Mouse (Mus musculus) heart, embryonic 14.5 days (tissue): Measurements from ENCODE around the gene Spz1. TPM values are rescaled to one million over a fixed set of nuclear protein-coding genes. Genes with fewer than 3 reads are reported as not detected.

ENCODE experiments used
- ATAC-seq: fragments of 200-750 bp; cut with Nextera tagmentation; 2 replicates; pipeline ENCODE4 v1.8.0; 2017; ENCODE audit warnings: low read depth, moderate TSS enrichment; ENCODE audit not compliant: insufficient number of reproducible peaks, insufficient read depth, low FRiP score
- H3K27ac ChIP-seq, 2 experiments: fragments of 200-500 bp in 1 of 2; fragments of 300-500 bp in 1 of 2; sonication (generic) in 1 of 2; replicated peaks in 1 of 2; 2 replicates each; pipeline ENCODE4 v1.5.1; 2012 to 2014; ENCODE audit warnings: low read depth in 2 of 2, low read length in 2 of 2, control low read depth in 1 of 2, mild to moderate bottlenecking in 1 of 2, mixed read lengths in 1 of 2; ENCODE audit not compliant: control insufficient read depth in 1 of 2, insufficient read depth in 1 of 2
- H3K27me3 ChIP-seq: fragments of 300-500 bp; sonication (generic); 2 replicates; pipeline ENCODE4 v1.6.1; 2014; ENCODE audit warnings: mild to moderate bottlenecking, low read length, control low read depth; ENCODE audit not compliant: control insufficient read depth, insufficient read depth
- H3K36me3 ChIP-seq: fragments of 300-500 bp; sonication (generic); 2 replicates; pipeline ENCODE4 v1.6.1; 2014; ENCODE audit warnings: mild to moderate bottlenecking, control low read depth, low read length, mixed read lengths; ENCODE audit not compliant: control insufficient read depth, insufficient read depth
- H3K4me1 ChIP-seq, 2 experiments: fragments of 200-500 bp in 1 of 2; fragments of 300-500 bp in 1 of 2; sonication (generic) in 1 of 2; 2 replicates each; pipeline ENCODE4 v1.6.1; 2012 to 2014; ENCODE audit warnings: low read length in 2 of 2, control low read depth in 1 of 2, mixed read lengths in 1 of 2; ENCODE audit not compliant: control insufficient read depth in 2 of 2, insufficient read depth in 2 of 2
- H3K4me2 ChIP-seq: fragments of 300-500 bp; sonication (generic); 2 replicates; pipeline ENCODE4 v1.6.1; 2014; ENCODE audit warnings: mild to moderate bottlenecking, low read length
- H3K4me3 ChIP-seq, 2 experiments: fragments of 200-500 bp in 1 of 2; fragments of 300-500 bp in 1 of 2; sonication (generic) in 1 of 2; 2 replicates each; pipeline ENCODE4 v1.5.1; 2012 to 2014; ENCODE audit warnings: low read length in 2 of 2, mild to moderate bottlenecking in 2 of 2, control low read depth in 1 of 2, low read depth in 1 of 2, moderate library complexity in 1 of 2; ENCODE audit not compliant: control insufficient read depth in 1 of 2, insufficient read depth in 1 of 2
- H3K9ac ChIP-seq: fragments of 300-500 bp; sonication (generic); 2 replicates; pipeline ENCODE4 v1.6.1; 2014; ENCODE audit warnings: mild to moderate bottlenecking, low read length
- H3K9me3 ChIP-seq: fragments of 300-500 bp; sonication (generic); 2 replicates; pipeline ENCODE4 v1.6.1; 2016; ENCODE audit warnings: low read length, control low read depth; ENCODE audit not compliant: control insufficient read depth
- WGBS: fragments of 180-500 bp; shearing (Covaris S2); extraction: QIAGEN DNeasy Blood & Tissue Kit; methylation state at CpG from one replicate; pipeline ENCODE4 v1.1.7; 2014; 5-methylcytosine and 5-hydroxymethylcytosine counted together
- polyA plus RNA-seq: library from polyadenylated mRNA; unstranded; fragments of >200 nt; fragmentation: Nextera tagmentation; extraction: Ambion mirVana; gene quantifications from 2 replicates; pipeline ENCODE4 v1.2.1, GENCODE M21; 2014

The Spz1 gene
- polyA plus RNA-seq, 1 experiment from 2014 or later = not detected

DNA sequence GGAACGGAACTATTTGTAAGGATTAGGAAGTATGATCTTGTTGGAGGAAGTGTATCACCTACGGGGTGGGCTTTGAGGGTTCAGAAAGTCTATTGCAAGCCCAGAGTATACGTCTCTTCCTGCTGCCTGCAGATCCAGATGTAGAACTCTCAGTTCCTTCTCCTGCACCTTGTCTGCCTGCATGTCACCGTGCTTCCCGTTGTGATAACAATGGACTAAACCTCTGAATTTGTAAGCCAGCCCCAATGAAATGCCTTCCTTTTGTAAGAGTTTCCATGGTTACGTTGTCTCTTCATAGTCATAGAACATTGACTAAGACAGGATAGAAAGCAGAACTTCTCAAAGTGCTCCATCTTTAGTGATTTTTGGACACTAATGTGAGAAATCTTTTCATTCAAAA lies 716 bp upstream of the Spz1 start:
- H3K27ac ChIP-seq = no peak overlapping the region
- no peak overlapping the region for H3K9ac ChIP-seq
- no peak for ATAC-seq
- H3K4me1 ChIP-seq = peaks cover 5 to 8% of the 10 kb centered on the region in 2 experiments
- no peak overlapping the region for H3K4me2 ChIP-seq
- H3K36me3 ChIP-seq = no peaks in the 10 kb centered on the region
- H3K27me3 ChIP-seq = no peaks in the 10 kb centered on the region
- 48% methylated on average over 6 of the region's 6 CpGs for WGBS
- no peak overlapping the region for H3K4me3 ChIP-seq
- H3K9me3 ChIP-seq = no peaks in the 10 kb centered on the region

DNA sequence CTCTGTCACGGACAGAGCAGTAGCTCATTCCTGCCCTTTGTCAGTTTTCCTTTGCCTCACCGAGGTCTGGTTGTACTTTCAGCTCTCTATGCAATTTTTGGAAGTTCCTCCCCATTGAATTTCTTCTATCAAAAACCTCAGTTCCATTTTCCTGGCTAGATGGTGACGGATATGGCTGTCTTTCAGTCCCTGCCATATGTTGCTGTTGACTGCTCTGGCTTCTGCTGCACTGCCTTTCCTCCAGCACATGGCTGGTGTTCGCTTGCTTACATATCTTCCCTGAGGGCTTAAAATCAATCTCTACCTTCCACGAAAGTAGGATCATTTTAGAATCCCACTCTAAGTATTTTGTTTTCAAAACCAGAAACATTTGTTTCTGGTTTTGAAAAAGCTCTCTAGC lies 16.5 kb downstream of the Spz1 start:
- no peak for ATAC-seq
- H3K27me3 ChIP-seq = no peaks in the 10 kb centered on the region
- H3K9me3 ChIP-seq = no peaks in the 10 kb centered on the region
- no peaks in the 10 kb centered on the region for H3K4me1 ChIP-seq
- H3K27ac ChIP-seq = no peak overlapping the region
- H3K4me3 ChIP-seq = no peak overlapping the region
- no peak overlapping the region for H3K4me2 ChIP-seq
- H3K36me3 ChIP-seq = no peaks in the 10 kb centered on the region
- no peak overlapping the region for H3K9ac ChIP-seq
- 77% methylated on average over 5 of the region's 5 CpGs for WGBS

DNA sequence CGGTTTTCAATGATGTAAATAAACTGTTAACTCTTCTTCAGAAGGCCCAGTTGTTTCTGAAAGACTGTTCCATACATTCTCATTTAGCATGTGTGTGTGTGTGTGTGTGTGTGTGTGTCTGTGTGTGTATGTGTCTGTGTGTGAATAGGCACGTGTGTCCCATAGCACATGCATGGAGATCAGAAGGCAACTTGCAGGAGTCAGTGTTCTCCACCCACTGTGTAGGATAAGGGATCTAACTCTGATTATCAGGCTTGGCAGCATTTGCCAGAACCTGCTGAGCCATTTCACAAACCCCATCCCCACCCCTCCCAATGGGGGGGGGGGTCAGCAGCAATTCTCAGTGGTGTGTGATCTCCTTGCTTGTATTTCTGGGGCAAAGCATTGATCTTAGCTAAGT lies 18.7 kb downstream of the Spz1 start:
- H3K36me3 ChIP-seq = no peaks in the 10 kb centered on the region
- 0 out of 2 replicates have a peak, but pooled peaks cover under 1% of the 10 kb centered on the region for H3K9me3 ChIP-seq
- WGBS = 56% methylated on average over 2 of the region's 2 CpGs
- no peak overlapping the region for H3K4me2 ChIP-seq
- no peaks in the 10 kb centered on the region for H3K27me3 ChIP-seq
- H3K9ac ChIP-seq = no peak overlapping the region
- ATAC-seq = no peak
- H3K27ac ChIP-seq = no peak overlapping the region
- no peaks in the 10 kb centered on the region for H3K4me1 ChIP-seq
- H3K4me3 ChIP-seq = no peak overlapping the region

DNA sequence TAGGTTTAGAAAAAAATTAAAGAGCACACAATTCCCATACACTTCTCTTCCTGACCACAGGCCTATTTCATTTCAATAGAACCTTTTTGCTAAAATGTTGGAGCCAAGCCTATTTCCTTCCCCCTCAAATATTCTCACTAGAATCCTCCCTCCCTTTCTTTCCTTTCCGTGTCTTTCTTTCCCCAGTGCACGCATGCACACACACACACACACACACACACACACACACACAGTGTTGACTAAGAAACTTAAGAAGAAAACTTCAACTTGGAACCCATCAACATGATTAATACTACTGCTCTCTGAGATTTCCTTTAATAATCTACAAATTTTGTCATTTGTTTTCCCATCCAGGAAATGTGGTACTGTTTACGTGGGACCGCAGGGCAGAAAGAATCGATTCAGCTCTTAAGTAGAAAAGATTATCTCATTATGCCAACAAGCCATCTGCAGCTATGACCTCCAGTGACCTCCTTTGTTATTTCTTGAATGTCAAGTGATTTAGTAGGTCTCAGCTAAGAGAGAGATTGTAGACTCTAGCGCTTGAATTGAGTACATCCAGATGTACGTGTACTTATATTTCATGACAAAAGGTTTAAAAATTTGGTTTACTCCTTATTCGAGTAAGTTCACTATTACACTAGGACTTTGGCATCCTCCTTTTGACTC lies 19.4 kb downstream of the Spz1 start:
- Histone ChIP-seq H3K36me3 (no peaks in the 10 kb centered on the region), H3K4me3 (no peak overlapping the region), H3K27ac (no peak overlapping the region), H3K27me3 (no peaks in the 10 kb centered on the region), H3K4me1 (no peaks in the 10 kb centered on the region), H3K9me3 (0 out of 2 replicates have a peak, but pooled peaks cover 6% of the 10 kb centered on the region), H3K4me2 (no peak overlapping the region), H3K9ac (no peak overlapping the region)
- 42% methylated on average over 8 of the region's 8 CpGs for WGBS
- ATAC-seq = no peak

DNA sequence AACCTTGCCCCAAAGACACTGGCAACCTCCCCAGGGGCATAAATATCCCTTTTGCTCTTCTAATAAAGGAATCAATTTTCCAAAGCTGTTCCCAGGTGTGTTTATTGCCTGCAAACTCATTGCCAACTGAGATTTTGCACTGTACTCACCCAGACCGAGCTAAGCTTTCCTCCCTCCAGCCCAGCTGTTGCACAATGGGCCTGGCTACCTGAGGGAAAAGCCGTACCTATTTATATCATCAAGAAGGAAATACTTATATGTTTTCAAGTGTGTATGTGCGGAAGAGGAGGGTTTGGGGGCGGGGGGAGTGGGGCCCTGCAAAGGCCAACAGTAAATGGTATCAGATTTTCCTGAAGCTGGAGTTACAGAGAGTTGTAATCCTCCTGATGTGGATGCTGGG lies 28.9 kb downstream of the Spz1 start:
- Histone ChIP-seq H3K4me2 (no peak overlapping the region), H3K9me3 (peaks cover 24% of the 10 kb centered on the region), H3K9ac (no peak overlapping the region), H3K4me3 (no peak overlapping the region), H3K27ac (no peak overlapping the region), H3K4me1 (no peaks in the 10 kb centered on the region), H3K36me3 (no peaks in the 10 kb centered on the region), H3K27me3 (no peaks in the 10 kb centered on the region)
- ATAC-seq = no peak
- WGBS = 71% methylated on average over 4 of the region's 4 CpGs

DNA sequence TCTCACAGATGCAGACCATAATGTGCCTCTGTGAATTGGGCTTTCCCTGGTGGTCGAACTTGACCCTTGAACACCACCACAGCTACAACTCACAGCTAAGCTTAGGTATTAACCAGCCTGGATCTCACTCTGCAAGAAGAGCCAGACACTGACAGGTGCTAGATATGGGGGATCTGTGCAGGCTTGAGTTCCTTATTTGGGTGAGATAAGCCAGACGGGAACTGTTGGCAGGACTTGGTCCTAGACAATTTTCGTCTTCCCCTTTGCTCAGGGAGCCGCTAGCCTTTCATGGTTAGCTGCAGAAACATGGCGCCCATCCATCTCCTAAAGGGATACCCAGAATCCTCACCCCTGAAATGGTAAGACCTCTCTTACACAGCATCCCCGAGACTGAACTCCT lies 35.0 kb downstream of the Spz1 start:
- Histone ChIP-seq H3K36me3 (no peaks in the 10 kb centered on the region), H3K9me3 (0 out of 2 replicates have a peak, but pooled peaks cover 2% of the 10 kb centered on the region), H3K4me1 (no peaks in the 10 kb centered on the region), H3K27ac (no peak overlapping the region), H3K27me3 (no peaks in the 10 kb centered on the region), H3K4me3 (no peak overlapping the region), H3K4me2 (no peak overlapping the region), H3K9ac (no peak overlapping the region)
- WGBS = 61% methylated on average over 6 of the region's 6 CpGs
- ATAC-seq = no peak

DNA sequence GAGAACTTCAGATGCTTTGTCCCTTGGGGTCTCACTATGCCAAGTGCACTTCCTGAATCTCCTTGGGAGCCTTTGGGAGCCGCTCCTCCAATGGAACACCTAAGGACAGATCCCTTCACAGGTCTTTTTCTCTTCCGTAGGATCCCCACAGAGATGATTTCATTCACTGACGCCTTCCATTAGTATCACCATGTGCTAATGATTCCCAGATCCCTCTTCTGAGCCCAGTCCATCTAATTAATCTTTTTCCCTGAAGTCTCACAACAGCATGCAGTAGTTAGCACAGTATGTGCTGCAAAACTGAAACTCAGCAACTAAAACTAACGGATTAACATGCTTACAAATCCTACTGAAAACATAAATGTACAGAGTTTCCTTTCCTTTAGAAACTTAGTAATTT lies 36.8 kb downstream of the Spz1 start:
- no peak overlapping the region for H3K9ac ChIP-seq
- H3K36me3 ChIP-seq = no peaks in the 10 kb centered on the region
- H3K4me1 ChIP-seq = no peaks in the 10 kb centered on the region
- WGBS = 47% methylated on average over 4 of the region's 4 CpGs
- no peak overlapping the region for H3K27ac ChIP-seq
- no peaks in the 10 kb centered on the region for H3K9me3 ChIP-seq
- H3K4me2 ChIP-seq = no peak overlapping the region
- ATAC-seq = no peak
- no peak overlapping the region for H3K4me3 ChIP-seq
- H3K27me3 ChIP-seq = no peaks in the 10 kb centered on the region

DNA sequence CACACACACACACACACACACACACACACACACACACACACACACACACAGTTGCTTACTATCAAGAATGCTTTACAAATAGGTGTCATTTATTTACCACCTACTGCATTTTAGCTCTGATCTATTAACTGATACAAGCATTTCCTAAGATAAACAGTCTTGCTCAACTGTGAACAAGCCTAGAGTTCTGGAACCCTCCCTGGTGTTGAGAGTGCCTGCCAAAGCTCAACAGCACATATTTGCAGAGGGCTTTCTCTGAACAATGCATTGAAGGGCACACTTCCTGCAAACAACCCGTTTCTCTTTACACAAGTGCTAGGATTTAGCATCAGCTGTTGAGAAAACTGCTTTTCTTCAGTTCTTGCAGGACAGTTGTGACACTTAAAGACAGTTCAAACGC lies 42.2 kb downstream of the Spz1 start:
- WGBS = 31% methylated on average over 2 of the region's 2 CpGs
- no peak for ATAC-seq
- Histone ChIP-seq H3K9me3 (no peaks in the 10 kb centered on the region), H3K4me1 (0 out of 4 replicates have a peak, but pooled peaks cover 0 to 5% of the 10 kb centered on the region in 2 experiments), H3K9ac (no peak overlapping the region), H3K4me3 (no peak overlapping the region), H3K4me2 (no peak overlapping the region), H3K27me3 (no peaks in the 10 kb centered on the region), H3K27ac (no peak overlapping the region), H3K36me3 (no peaks in the 10 kb centered on the region)
